Mouse (Mus musculus): ENCODE results near the gene Xcl1. TPM values are rescaled to one million over a fixed set of nuclear protein-coding genes. Genes with fewer than 3 reads are reported as not detected.

Gene Xcl1
- polyA plus RNA-seq, 1 experiment, result not detected

DNA sequence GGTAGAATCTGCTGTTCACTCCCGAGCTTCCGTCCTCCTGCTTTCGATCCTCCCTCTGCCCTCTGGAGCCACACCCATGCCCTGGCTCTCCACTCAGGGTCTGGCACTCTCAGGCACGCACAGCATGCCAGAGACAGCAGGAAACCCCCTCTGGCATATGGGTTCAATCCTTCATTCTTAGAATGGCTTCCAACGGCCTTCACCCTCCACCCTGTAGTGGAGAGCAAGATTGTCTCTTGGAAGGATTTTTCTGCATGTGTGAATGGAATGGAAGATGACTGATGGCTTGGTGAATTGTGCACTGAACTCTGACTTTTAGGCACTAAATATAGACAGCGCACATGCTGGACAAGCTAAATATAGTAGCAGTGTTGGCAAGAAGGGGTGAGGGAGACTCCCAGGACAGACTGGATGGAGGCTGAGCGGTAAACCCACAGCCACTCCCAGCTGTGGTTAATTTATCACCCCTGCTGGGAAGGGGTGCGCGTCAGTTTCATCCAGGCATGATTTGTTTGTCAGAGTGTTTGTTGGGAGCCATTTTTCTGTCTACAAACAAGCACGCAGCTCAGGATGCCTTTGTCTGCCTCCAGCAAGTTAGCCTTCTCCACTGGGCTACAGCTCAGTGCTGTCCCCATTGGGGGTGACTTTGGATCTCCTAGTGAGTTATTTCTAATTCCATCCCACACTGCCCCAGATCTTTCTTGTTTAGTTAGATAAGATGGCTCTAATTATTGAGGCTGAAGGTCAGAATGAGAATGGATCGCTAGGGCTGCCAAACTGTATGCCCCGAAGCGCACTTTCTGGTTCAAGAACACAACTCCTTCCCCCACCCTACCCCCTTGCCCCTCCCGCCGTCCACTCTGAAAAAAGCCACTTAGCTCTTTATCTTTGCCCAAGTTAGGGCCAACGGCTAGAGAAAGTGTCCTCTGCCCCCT, 38.8 kb downstream of the Xcl1 start:
- Histone ChIP-seq H3ac (ENCODE audit: control insufficient read depth, insufficient read length, low read depth) (no peak overlapping the region), H3K79me3 (ENCODE audit: low read depth) (no peaks in the 10 kb centered on the region), H3K27me3 (ENCODE audit: control insufficient read depth, insufficient read depth, insufficient read length) (no peaks in the 10 kb centered on the region), H3K79me2 (ENCODE audit: control insufficient read depth, insufficient read depth) (no peaks in the 10 kb centered on the region), H3K4me3 (ENCODE audit: insufficient read depth, poor library complexity, severe bottlenecking) (no peak overlapping the region), H3K36me3 (ENCODE audit: control insufficient read depth, insufficient read depth) (no peaks in the 10 kb centered on the region)
- TF ChIP-seq MYOG (IDR thresholded peaks at IDR 0.05; ENCODE audit: control insufficient read depth, extremely low read depth, insufficient read length) (no peak), FOSL1 (IDR thresholded peaks at IDR 0.05; ENCODE audit: insufficient read depth, low read length, poor library complexity, severe bottlenecking) (no peak), MAX (IDR thresholded peaks at IDR 0.05) (no peak), USF1 (IDR thresholded peaks at IDR 0.05; ENCODE audit: low read depth) (no peak)

- no peaks in the 10 kb centered on the region for H3K79me2 ChIP-seq (ENCODE audit: control insufficient read depth, insufficient read depth)
- no peaks in the 10 kb centered on the region for H3K27me3 ChIP-seq (ENCODE audit: control insufficient read depth, insufficient read depth, insufficient read length)
- no peak overlapping the region for H3K4me3 ChIP-seq (ENCODE audit: insufficient read depth, poor library complexity, severe bottlenecking)
- no peak overlapping the region for H3ac ChIP-seq (ENCODE audit: control insufficient read depth, insufficient read length, low read depth)
- H3K36me3 ChIP-seq (ENCODE audit: control insufficient read depth, insufficient read depth), result no peaks in the 10 kb centered on the region
- TF ChIP-seq MAX (IDR thresholded peaks at IDR 0.05) (no peak), FOSL1 (IDR thresholded peaks at IDR 0.05; ENCODE audit: insufficient read depth, low read length, poor library complexity, severe bottlenecking) (no peak), MYOG (IDR thresholded peaks at IDR 0.05; ENCODE audit: control insufficient read depth, extremely low read depth, insufficient read length) (no peak), MYOD1 (IDR thresholded peaks at IDR 0.05; ENCODE audit: control insufficient read depth, insufficient read length, low read depth) (no peak), CTCF (IDR thresholded peaks at IDR 0.05; ENCODE audit: control insufficient read depth, insufficient read depth, insufficient read length) (no peak), USF1 (IDR thresholded peaks at IDR 0.05; ENCODE audit: low read depth) (no peak)
- no peaks in the 10 kb centered on the region for H3K79me3 ChIP-seq (ENCODE audit: low read depth)
Measured at GRCm38 (mm10) chr1:164895806-164896205, 39.5 kb downstream of the Xcl1 start.

- Histone ChIP-seq H3K4me3 (ENCODE audit: insufficient read depth, poor library complexity, severe bottlenecking) (no peak overlapping the region), H3K27me3 (ENCODE audit: control insufficient read depth, insufficient read depth, insufficient read length) (no peaks in the 10 kb centered on the region), H3K36me3 (ENCODE audit: control insufficient read depth, insufficient read depth) (no peaks in the 10 kb centered on the region), H3K79me2 (ENCODE audit: control insufficient read depth, insufficient read depth) (no peaks in the 10 kb centered on the region), H3ac (ENCODE audit: control insufficient read depth, insufficient read length, low read depth) (no peak overlapping the region), H3K79me3 (ENCODE audit: low read depth) (no peaks in the 10 kb centered on the region)
- TF ChIP-seq FOSL1 (IDR thresholded peaks at IDR 0.05; ENCODE audit: insufficient read depth, low read length, poor library complexity, severe bottlenecking), result no peak
- TF ChIP-seq MAX (IDR thresholded peaks at IDR 0.05), result no peak
- no peak for TF ChIP-seq MYOG (IDR thresholded peaks at IDR 0.05; ENCODE audit: control insufficient read depth, extremely low read depth, insufficient read length)
- TF ChIP-seq MYOD1 (IDR thresholded peaks at IDR 0.05; ENCODE audit: control insufficient read depth, insufficient read length, low read depth), result no peak
- TF ChIP-seq USF1 (IDR thresholded peaks at IDR 0.05; ENCODE audit: low read depth), result no peak
- TF ChIP-seq CEBPB (IDR thresholded peaks at IDR 0.05; ENCODE audit: low read depth), result no peak
- TF ChIP-seq CTCF (IDR thresholded peaks at IDR 0.05; ENCODE audit: control insufficient read depth, insufficient read depth, insufficient read length), result no peak
Measured at GRCm38 (mm10) chr1:164890366-164890765, 45.0 kb downstream of the Xcl1 start.

- Histone ChIP-seq H3ac (ENCODE audit: control insufficient read depth, insufficient read length, low read depth) (no peak overlapping the region), H3K36me3 (ENCODE audit: control insufficient read depth, insufficient read depth) (no peaks in the 10 kb centered on the region), H3K27me3 (ENCODE audit: control insufficient read depth, insufficient read depth, insufficient read length) (no peaks in the 10 kb centered on the region), H3K4me3 (ENCODE audit: insufficient read depth, poor library complexity, severe bottlenecking) (no peak overlapping the region), H3K79me2 (ENCODE audit: control insufficient read depth, insufficient read depth) (no peaks in the 10 kb centered on the region), H3K79me3 (ENCODE audit: low read depth) (no peaks in the 10 kb centered on the region)
- no peak for TF ChIP-seq MAX (IDR thresholded peaks at IDR 0.05)
- TF ChIP-seq CTCF (IDR thresholded peaks at IDR 0.05; ENCODE audit: control insufficient read depth, insufficient read depth, insufficient read length), result no peak
- TF ChIP-seq USF1 (IDR thresholded peaks at IDR 0.05; ENCODE audit: low read depth), result no peak
- TF ChIP-seq FOSL1 (IDR thresholded peaks at IDR 0.05; ENCODE audit: insufficient read depth, low read length, poor library complexity, severe bottlenecking), result no peak
- no peak for TF ChIP-seq CEBPB (IDR thresholded peaks at IDR 0.05; ENCODE audit: low read depth)
- no peak for TF ChIP-seq MYOD1 (IDR thresholded peaks at IDR 0.05; ENCODE audit: control insufficient read depth, insufficient read length, low read depth)
- no peak for TF ChIP-seq MYOG (IDR thresholded peaks at IDR 0.05; ENCODE audit: control insufficient read depth, extremely low read depth, insufficient read length)
Measured at GRCm38 (mm10) chr1:164888563-164888962, 46.8 kb downstream of the Xcl1 start.

- Histone ChIP-seq H3K36me3 (ENCODE audit: control insufficient read depth, insufficient read depth) (no peaks in the 10 kb centered on the region), H3K79me3 (ENCODE audit: low read depth) (no peaks in the 10 kb centered on the region), H3K27me3 (ENCODE audit: control insufficient read depth, insufficient read depth, insufficient read length) (no peaks in the 10 kb centered on the region), H3K4me3 (ENCODE audit: insufficient read depth, poor library complexity, severe bottlenecking) (no peak overlapping the region), H3K79me2 (ENCODE audit: control insufficient read depth, insufficient read depth) (no peaks in the 10 kb centered on the region), H3ac (ENCODE audit: control insufficient read depth, insufficient read length, low read depth) (no peak overlapping the region)
- TF ChIP-seq FOSL1 (IDR thresholded peaks at IDR 0.05; ENCODE audit: insufficient read depth, low read length, poor library complexity, severe bottlenecking) (peak; percentile 34), MYOD1 (IDR thresholded peaks at IDR 0.05; ENCODE audit: control insufficient read depth, insufficient read length, low read depth) (peak; percentile 19), USF1 (IDR thresholded peaks at IDR 0.05; ENCODE audit: low read depth) (no peak), MYOG (IDR thresholded peaks at IDR 0.05; ENCODE audit: control insufficient read depth, extremely low read depth, insufficient read length) (no peak), CEBPB (IDR thresholded peaks at IDR 0.05; ENCODE audit: low read depth) (no peak), CTCF (IDR thresholded peaks at IDR 0.05; ENCODE audit: control insufficient read depth, insufficient read depth, insufficient read length) (no peak)
Measured at GRCm38 (mm10) chr1:164887775-164888174, 47.6 kb downstream of the Xcl1 start.
